Mouse (Mus musculus): ENCODE measurements around the gene Sec22c.

Gene Sec22c

GRCm38 (mm10) chr9:121694736-121695135 lies 10.6 kb downstream of the Sec22c start:
- DNase-seq (ENCODE audit: low read depth, low spot score), result no peak

GRCm38 (mm10) chr9:121690734-121691133 lies 14.6 kb downstream of the Sec22c start:
- no peak for DNase-seq (ENCODE audit: low read depth, low spot score)

GRCm38 (mm10) chr9:121690200-121690651 lies 15.1 kb downstream of the Sec22c start:
- DNase-seq (ENCODE audit: low read depth, low spot score), result no peak

GRCm38 (mm10) chr9:121684702-121685101 lies 20.6 kb downstream of the Sec22c start:
- no peak for DNase-seq (ENCODE audit: low read depth, low spot score)

GRCm38 (mm10) chr9:121682037-121682680 lies 23.1 kb downstream of the Sec22c start:
- no peak for DNase-seq (ENCODE audit: low read depth, low spot score)

GRCm38 (mm10) chr9:121681191-121681590 lies 24.1 kb downstream of the Sec22c start:
- DNase-seq (ENCODE audit: low read depth, low spot score), result no peak

GRCm38 (mm10) chr9:121679549-121679948 lies 25.7 kb downstream of the Sec22c start:
- DNase-seq (ENCODE audit: low read depth, low spot score), result peak; percentile 84

- DNase-seq (ENCODE audit: low read depth, low spot score), result no peak
These were observed 27.8 kb downstream of the Sec22c start for GRCm38 (mm10) chr9:121677476-121677875.

GRCm38 (mm10) chr9:121677069-121677468 lies 28.2 kb downstream of the Sec22c start:
- no peak for DNase-seq (ENCODE audit: low read depth, low spot score)

GRCm38 (mm10) chr9:121675556-121675955 lies 29.7 kb downstream of the Sec22c start:
- DNase-seq (ENCODE audit: low read depth, low spot score), result no peak

GRCm38 (mm10) chr9:121675011-121675410 lies 30.3 kb downstream of the Sec22c start:
- no peak for DNase-seq (ENCODE audit: low read depth, low spot score)

- DNase-seq (ENCODE audit: low read depth, low spot score), result peak; percentile 32
These were observed 31.6 kb downstream of the Sec22c start for GRCm38 (mm10) chr9:121673716-121674115.

- peak; percentile 98 for DNase-seq (ENCODE audit: low read depth, low spot score)
These were observed 33.0 kb downstream of the Sec22c start for GRCm38 (mm10) chr9:121672311-121672710.

GRCm38 (mm10) chr9:121671300-121671699 lies 34.0 kb downstream of the Sec22c start:
- DNase-seq (ENCODE audit: low read depth, low spot score), result peak; percentile 72

GRCm38 (mm10) chr9:121669348-121669791 lies 35.9 kb downstream of the Sec22c start:
- peak; percentile 45 for DNase-seq (ENCODE audit: low read depth, low spot score)

- no peak for DNase-seq (ENCODE audit: low read depth, low spot score)
These were observed 37.5 kb downstream of the Sec22c start for GRCm38 (mm10) chr9:121667822-121668221.

GRCm38 (mm10) chr9:121666957-121667630 lies 38.2 kb downstream of the Sec22c start:
- no peak for DNase-seq (ENCODE audit: low read depth, low spot score)

GRCm38 (mm10) chr9:121664104-121664503 lies 41.2 kb downstream of the Sec22c start:
- no peak for DNase-seq (ENCODE audit: low read depth, low spot score)

- DNase-seq (ENCODE audit: low read depth, low spot score), result no peak
These were observed 41.8 kb downstream of the Sec22c start for GRCm38 (mm10) chr9:121663467-121663866.

GRCm38 (mm10) chr9:121659791-121660190 lies 45.5 kb downstream of the Sec22c start:
- no peak for DNase-seq (ENCODE audit: low read depth, low spot score)

- DNase-seq (ENCODE audit: low read depth, low spot score), result no peak
These were observed 47.0 kb downstream of the Sec22c start for GRCm38 (mm10) chr9:121658248-121658647.

- no peak for DNase-seq (ENCODE audit: low read depth, low spot score)
These were observed 48.1 kb downstream of the Sec22c start for GRCm38 (mm10) chr9:121657143-121657542.

GRCm38 (mm10) chr9:121656322-121656721 lies 49.0 kb downstream of the Sec22c start:
- no peak for DNase-seq (ENCODE audit: low read depth, low spot score)

Data from 3T3-L1 (cell line).